Mouse (Mus musculus): ENCODE data around the gene Zfp536.

DNA sequence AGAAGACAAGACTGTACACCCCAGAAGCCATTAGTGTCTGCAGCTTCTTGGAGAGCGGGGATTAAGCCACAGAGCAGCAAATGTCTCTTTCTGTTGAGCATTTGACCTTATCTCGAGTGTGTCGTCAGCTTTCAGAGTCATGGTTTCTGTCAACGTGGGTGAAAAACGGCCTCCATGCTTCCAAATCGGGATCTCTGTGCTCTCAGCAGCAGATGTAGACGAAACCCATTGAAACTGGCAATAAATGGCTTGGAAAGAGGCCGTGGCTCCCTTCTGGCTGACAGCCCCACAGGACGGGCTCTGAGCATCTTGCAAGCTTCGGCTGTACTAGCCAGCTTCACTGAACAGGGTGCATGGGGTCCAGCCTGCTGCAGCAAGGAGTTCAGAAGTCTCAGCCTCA is 159.1 kb downstream of the Zfp536 start:
- no peak for TF ChIP-seq CTCF (IDR thresholded peaks at IDR 0.05; ENCODE audit: control insufficient read depth, insufficient read depth, low read length)
- no peak for TF ChIP-seq POLR2A (IDR thresholded peaks at IDR 0.05; ENCODE audit: borderline replicate concordance, control insufficient read depth, low read depth, low read length)
